Mouse (Mus musculus): ENCODE data around the gene Zfand3. TPM values are rescaled to one million over a fixed set of nuclear protein-coding genes. Genes with fewer than 3 reads are reported as not detected.

Gene Zfand3
- total RNA-seq, 1 experiment from 2014 or later: 61.7 TPM

DNA sequence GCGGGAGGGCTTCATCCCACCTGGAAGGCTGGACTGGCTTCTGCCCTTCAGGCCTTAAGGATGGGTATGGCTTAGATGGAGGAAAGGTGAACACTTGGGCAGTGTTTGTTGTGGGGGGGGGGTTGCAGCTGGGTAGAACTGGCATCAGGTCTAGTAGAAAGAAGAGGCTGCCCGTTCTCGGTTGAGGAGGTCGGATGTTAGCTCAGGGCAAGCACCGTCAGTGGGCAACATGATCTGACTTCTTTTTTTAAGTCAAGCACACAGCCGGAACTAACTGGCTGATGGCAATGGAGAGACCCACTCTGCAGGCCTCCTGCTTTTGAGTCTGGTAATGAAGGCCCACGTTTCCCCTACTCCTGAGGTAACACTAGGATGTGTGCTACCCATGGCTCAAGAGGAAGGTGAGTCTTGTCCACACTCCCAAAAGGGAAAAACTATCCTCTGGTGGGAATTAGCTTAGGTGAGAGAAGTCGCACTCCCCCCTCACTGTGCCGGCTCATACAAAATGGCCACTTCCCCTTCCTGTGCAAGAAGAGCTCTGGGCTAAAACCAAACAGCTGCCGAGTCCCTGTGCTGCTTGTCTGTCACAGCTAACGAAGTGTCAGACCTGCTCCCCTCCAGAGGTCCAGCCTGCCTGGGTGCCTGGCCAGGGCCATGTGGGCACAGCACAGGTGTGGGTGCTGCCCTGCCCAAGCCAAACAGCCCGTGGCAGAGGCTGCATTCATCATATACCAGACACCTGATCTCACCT, 192.9 kb downstream of the Zfand3 start:
- ATAC-seq (replicated peaks; ENCODE audit: insufficient number of reproducible peaks, low FRiP score, low TSS enrichment, poor library complexity, severe bottlenecking): no peak

DNA sequence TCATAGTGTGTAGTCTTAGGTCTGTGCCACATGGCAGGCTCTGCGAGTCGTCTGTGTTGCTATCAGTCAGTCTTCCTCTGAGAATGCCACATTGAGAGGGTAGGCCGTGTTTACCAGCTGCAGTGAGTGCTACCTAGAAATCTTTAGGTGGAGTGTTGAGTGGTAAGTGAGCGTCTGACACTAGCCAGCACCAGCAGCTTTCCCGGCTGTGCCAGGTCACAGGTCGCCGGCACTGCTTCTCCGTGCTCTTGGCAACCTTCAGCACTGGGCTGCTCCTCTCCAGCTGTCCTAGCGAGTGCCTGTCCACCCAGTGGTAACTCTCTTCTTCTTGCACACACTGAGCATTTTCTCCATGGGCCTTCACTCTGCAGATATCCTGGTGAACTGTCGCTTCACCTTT, 193.9 kb downstream of the Zfand3 start:
- ATAC-seq (replicated peaks; ENCODE audit: insufficient number of reproducible peaks, low FRiP score, low TSS enrichment, poor library complexity, severe bottlenecking): no peak

DNA sequence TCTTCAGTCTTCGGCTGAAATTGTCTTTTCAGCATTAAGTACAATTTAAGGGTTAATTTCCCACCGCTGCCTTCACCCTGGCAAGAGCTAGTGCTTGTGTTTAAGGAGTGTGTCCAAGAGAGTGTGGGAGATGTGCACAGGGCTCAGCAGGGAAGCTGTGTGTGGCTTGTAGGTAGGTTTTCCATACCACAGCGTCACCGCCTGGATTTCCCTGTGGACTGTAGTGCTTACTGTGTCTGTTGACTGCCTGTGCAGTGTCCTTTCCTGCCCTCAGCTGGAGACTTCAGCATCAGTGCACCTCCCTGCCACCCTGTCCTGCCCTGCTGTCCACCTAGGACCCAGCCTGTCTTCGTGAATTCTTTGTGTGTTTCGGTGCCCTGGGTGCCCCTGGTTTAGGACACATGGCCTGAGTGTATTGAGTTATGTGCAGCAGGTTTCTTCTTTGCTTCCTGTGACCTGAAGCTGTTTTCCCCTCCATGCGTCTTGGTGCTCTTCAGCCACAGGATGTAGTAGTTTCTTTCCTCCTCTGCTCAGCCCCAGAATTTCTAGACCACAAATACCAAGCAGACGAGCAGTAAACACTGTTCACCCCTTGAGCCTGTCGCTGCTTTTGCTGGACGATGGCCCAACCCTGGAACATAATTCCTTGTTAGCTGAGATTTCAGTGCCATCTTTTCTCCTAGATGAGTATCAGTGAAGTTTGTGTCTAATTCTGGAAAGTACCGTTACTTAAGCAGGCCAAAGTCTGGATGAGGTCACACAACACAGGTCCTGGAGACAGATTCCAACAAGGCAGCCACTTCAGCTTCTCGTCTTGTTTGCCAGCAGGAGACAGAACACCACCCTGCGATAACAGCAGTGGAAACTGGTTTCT, 195.1 kb downstream of the Zfand3 start:
- no peak for ATAC-seq (replicated peaks; ENCODE audit: insufficient number of reproducible peaks, low FRiP score, low TSS enrichment, poor library complexity, severe bottlenecking)

DNA sequence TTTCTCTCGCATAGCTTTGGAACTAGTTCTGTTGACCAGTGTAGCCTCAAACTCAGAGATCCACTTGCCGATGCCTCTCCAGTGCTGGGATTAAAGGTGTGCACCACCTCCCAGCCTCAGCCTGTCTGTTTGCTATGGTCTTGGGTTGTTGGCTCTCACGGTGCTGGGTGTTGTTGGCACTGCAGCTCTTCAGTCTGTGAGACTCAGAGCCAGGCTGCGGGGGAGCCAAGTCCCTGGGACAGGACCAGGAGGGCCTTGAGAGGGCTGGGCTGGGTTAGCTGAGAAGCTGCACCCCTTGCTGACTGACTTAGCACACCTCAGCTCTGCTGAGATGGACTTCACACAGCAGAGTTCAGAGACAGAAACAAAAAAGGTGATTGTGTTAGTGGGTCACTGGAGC, 195.8 kb downstream of the Zfand3 start:
- ATAC-seq (replicated peaks; ENCODE audit: insufficient number of reproducible peaks, low FRiP score, low TSS enrichment, poor library complexity, severe bottlenecking): no peak

DNA sequence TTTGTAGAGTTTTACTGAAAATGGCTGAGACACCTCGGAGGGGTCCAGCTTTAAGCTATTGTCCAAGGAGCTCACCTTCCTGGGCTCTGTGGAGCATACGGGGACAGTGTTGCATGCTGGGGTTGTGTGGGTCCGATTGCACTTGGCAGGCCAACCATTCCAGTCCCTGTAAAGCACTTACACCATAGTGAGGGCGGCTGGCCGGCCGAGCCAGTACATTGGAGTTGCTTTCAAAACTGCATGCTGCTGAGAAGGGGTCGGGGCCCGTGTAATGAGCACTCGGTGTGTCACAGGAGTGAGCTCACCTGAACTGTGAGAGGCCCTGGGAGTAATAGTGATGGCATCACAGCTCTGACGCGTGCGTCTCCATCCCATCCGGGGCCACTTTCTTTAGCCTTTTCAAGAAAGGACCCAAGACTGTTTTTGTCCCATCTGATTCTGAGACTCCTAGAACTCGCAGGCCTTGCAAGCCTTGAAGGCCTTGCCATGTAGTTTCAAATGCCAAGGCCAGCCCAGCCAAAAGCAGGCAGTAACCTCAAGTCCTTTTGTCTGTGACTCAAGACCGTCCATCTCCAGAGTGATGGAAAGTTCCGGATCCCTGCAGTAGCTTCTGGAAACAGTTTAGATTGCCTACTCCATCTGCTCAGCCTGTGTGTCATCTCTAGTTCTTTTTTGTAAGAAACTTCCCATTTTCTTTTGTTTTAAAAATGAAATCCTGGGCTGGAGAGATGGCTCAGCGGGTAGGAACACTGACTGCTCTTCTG, 200.7 kb downstream of the Zfand3 start:
- ATAC-seq (replicated peaks; ENCODE audit: insufficient number of reproducible peaks, low FRiP score, low TSS enrichment, poor library complexity, severe bottlenecking): no peak

DNA sequence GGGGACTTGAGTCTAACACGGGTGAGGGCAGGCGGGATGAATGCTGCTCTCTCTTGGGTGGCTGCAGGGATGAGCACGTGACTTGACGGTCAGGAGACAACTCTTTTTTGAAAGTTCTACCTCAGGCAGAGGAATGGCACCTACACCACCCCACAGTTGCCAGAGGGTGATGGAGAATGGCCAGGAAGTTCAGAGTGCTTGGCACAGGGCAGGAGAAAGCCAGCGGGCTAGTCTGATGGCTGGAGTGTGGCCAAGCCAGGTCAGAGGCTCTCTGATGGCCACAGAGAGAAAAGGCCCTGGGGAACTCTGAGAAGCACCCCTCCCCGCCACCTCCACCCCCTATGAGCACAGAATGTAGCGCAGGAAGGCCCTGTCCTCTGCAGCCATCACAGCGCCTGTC, 205.7 kb downstream of the Zfand3 start:
- no peak for ATAC-seq (replicated peaks; ENCODE audit: insufficient number of reproducible peaks, low FRiP score, low TSS enrichment, poor library complexity, severe bottlenecking)

DNA sequence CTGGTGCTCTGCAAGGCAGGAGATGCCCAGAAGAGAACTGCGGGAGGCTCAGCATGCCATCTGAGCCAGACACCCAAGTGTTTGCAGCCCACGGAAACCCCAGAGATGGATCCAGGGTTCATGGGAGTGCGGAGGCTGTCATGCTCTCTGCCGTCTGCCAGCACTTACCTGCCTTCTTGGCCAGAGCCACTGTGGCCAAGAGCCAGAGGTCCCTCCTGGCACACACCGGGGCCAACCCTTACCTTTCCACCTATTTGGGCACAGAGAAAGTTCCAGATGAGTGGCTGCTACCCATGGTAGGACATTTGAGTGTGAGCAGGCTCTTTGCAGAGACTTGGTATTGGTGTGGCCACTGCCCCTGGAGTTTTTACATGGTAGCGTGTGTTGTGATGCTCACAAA, 206.4 kb downstream of the Zfand3 start:
- no peak for ATAC-seq (replicated peaks; ENCODE audit: insufficient number of reproducible peaks, low FRiP score, low TSS enrichment, poor library complexity, severe bottlenecking)

DNA sequence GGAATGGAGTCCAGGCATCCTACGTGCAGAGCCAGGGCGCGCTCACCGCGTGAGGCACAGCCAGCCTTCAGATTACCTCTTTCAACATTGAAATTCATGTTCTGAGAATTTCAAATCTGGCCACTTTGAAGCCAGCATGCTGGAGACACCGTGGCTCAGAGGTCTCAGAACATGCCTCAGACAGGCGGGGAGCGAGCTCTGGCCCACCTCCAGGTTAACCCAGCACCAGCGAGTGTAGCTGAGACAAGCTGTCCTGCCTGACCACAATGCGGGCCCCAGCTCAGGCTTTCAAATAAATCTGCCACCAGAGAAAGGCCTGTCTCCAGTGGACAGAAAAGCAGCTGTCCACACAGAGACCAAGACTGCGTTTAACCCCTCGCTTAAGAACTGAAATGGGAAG, 208.1 kb downstream of the Zfand3 start:
- no peak for ATAC-seq (replicated peaks; ENCODE audit: insufficient number of reproducible peaks, low FRiP score, low TSS enrichment, poor library complexity, severe bottlenecking)

DNA sequence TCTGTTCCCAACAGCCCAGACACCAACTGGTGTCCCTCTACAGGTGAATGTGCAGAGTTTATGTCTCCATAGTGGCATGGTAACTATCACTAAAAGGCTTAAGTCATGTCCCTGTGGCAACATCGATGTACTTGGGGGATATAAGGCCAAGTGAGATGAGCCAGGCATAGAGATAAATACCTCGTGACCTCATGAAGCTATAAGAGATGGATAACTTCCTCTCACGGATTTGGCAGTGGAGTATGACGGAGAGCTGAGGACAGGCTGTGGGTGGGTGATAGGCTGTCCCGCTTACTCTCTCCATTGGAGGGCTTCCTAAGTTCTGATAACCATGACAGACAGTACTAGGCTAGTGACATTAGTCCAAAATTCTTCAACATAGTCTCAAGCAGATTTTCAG, 208.8 kb downstream of the Zfand3 start:
- no peak for ATAC-seq (replicated peaks; ENCODE audit: insufficient number of reproducible peaks, low FRiP score, low TSS enrichment, poor library complexity, severe bottlenecking)

DNA sequence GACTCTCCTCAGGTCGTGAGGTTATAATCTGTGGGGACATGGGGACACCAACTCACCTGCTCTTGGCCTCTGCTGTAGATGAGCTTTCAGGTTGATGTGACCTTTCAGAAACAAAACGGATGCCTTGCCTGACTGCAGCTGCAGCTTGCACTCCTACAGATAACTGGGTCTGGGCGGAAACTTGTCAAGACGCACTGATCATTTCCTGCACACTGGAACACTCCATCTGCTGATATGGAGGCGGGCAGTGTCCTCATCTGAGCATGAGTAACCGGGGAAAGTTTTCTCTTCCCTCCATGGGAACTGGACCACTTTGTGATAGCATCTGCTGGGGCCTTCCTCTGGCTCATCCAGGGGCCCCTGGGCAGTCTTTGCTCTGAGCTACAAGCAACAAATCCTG, 209.9 kb downstream of the Zfand3 start:
- ATAC-seq (replicated peaks; ENCODE audit: insufficient number of reproducible peaks, low FRiP score, low TSS enrichment, poor library complexity, severe bottlenecking): no peak

DNA sequence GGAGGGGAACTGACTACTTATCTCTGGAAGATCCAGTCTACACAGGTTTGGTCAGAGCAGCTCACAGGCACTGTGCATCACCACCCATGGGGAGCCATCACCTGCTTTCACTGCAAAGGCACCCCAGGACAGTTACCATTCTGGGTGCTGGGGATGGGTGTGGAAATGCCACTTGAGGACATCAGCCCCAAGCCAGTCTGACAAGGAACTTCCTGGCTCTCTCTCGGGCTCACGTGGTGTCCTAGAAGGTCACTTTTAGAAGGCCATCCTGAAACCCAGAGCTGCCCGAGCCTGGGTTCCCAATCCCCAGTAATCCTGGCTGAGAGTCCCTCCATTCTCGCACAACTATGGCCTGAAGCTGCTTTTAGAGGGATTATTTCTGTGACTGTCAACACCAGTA, 211.2 kb downstream of the Zfand3 start:
- no peak for ATAC-seq (replicated peaks; ENCODE audit: insufficient number of reproducible peaks, low FRiP score, low TSS enrichment, poor library complexity, severe bottlenecking)

DNA sequence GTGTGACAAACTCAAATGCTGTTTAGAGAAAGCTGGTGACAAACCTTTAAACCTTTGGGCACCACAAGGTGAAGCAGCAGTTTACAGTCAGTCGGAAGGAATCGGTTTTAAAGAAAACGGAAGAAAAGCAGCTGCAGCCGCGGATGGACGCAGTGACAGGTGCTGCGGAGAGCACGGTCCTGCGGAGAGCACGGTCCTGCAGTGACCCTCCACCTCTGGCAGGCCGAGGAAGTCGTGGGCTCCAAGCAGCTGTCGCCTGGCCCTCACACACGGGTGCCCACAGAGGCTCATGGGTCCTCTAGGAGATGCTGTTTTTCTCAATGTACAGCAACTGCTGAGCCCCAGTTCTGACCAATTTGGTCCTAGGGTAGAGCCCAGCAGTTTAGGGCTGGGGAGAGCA, 217.1 kb downstream of the Zfand3 start:
- no peak for ATAC-seq (replicated peaks; ENCODE audit: insufficient number of reproducible peaks, low FRiP score, low TSS enrichment, poor library complexity, severe bottlenecking)

DNA sequence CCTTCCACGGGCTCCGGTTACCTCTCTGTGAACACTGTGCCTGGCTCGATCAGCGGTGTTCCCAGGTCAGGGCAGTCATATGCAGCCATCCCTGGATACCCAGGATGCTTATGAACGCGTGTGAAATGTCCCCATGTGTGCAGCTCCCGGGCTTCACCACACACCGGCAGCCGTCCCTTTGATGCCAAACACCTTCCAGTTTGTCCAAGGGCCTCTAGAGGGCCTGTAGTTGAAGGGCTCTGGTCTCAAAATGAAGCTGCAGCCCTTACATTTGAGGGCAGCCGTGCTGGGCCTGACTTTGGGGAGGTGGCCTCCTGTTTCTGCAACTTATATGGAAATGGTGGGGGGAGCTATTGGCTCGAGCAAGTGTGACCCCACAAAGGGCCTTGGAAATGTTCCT, 217.8 kb downstream of the Zfand3 start:
- ATAC-seq (replicated peaks; ENCODE audit: insufficient number of reproducible peaks, low FRiP score, low TSS enrichment, poor library complexity, severe bottlenecking): no peak

DNA sequence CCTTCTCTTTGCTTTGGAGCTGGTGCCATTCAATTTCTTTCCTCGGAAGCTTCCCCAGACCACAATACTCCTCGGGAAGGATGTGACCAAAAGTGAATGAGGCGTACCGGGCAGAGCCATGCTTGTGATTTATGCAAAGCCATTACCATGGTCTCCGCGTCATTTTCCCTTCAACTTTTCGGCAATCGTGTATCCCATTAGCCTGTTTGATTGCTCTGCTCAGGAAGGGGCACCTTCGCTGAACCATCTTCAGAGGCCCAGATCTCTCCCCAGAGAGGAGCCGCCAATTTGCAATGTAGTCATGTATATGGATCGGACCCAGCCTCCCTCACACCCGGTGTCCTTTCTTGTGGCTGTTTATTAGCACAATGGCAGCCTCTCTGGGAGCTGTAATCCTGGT, 218.3 kb downstream of the Zfand3 start:
- no peak for ATAC-seq (replicated peaks; ENCODE audit: insufficient number of reproducible peaks, low FRiP score, low TSS enrichment, poor library complexity, severe bottlenecking)

DNA sequence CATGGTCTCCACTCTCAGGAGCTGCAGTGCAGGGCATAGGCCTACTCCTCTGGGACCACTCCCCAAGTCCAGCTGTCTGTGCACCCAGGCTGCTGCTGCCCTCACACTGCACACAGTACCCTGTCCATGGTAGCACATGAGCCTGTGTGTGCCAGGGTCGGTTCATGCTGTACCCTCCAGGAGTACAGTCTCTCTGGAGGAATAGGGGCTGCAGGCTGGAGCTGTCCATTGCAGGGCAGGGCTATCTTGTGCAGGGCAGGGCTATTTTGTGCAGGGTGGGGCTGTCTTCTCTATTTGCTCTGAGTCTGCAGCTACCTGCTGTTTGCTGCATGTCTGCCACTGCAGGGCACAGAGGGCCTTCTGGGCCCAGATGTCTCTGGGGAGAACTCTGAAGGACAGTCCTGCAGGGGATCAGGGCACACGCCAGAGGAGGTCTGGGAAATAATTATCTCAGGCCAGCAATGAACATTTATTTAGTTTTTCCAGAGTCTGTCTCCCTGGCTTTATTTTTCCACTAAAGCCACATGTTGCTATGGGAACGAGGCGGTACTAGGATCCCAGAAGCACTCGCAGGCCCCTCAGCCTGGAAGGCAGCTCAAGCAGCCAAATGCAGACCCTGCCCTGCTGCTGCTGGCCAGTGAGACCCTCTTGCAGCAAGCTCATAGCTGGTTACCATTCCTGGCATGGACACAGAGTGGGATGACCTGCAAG, 220.7 kb downstream of the Zfand3 start:
- no peak for ATAC-seq (replicated peaks; ENCODE audit: insufficient number of reproducible peaks, low FRiP score, low TSS enrichment, poor library complexity, severe bottlenecking)

DNA sequence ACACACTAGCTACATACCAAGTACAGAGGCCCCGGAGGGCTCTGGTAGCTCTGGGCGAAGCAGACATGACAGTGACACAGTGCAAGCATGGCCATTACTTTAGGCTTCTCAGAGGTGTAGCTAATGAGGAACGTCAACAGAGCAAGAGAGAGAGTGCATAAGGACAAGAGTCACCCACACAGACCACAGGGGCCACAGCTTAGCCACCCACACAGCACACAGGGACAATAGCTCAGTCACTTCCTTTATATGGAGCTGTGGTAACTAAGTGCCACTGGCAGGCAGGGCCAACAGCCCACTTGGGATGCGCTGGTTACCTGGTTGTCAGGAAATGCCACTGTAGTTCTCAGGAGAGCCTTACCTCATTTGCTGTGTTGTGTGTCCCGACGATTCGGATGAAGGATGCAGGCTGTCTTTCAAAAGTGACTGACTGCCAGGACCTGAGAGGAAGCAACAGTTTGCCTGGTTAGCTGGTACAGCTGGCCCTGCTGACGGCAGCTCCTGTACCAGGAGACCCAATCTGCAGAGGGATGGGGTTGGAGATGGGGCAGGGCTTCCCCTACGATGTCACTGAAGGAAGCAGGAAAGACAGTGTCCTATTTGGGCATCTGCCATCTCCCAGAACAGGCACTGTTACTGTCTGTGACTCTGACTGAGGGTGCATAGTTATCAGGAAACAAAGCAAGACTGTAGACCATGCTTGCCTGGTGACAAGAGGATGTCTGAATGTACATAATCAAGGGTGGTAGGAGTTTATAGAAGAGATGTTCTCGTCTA, 224.1 kb downstream of the Zfand3 start:
- no peak for ATAC-seq (replicated peaks; ENCODE audit: insufficient number of reproducible peaks, low FRiP score, low TSS enrichment, poor library complexity, severe bottlenecking)

DNA sequence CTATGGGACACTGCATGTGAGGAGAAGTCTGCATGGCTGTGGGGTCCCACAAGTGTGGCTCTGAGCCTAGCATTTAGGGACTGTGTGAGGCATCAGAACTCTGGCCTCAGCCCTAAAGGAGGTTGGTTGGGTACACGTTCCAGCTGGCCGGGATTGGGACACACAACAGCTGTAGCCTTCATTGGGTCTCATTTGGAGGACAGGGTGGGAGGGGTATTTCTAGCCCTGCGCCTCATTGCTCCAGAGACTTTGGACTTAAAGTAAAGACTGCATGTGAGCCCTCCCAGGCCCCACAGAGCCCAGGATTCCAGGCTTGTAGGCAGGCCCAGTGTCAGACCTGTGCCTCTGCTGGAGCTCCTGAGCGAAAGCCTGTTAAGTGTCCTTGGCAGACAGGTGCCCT, 225.9 kb downstream of the Zfand3 start:
- no peak for ATAC-seq (replicated peaks; ENCODE audit: insufficient number of reproducible peaks, low FRiP score, low TSS enrichment, poor library complexity, severe bottlenecking)

DNA sequence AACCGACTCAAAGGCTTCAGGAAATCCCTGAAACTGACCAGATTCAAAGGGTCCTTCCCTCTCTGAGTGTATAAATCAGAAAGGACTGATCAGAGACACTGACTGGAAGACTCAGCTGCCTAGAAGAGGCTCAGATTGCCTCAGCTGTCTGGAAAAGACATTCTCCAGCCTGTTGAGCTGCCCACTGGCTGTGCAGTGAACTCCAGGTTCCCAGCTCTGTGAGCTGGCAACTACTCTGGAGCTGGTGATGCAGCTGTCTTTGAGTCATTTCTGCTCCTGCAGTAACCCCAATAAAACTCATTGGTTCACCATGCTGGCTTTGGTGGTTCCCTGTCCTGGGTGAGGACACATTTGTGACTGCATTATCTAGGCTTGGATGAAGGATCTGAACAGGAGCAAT, 226.9 kb downstream of the Zfand3 start:
- no peak for ATAC-seq (replicated peaks; ENCODE audit: insufficient number of reproducible peaks, low FRiP score, low TSS enrichment, poor library complexity, severe bottlenecking)

Measured in monocyte, adult 5-6 weeks (primary cell).